In genomic region chr9:120539662-120540251, GRCm38 (mm10) we compare ENCODE assay signal across 8 mouse cellular contexts. TPM values are rescaled to one million over a fixed set of nuclear protein-coding genes. Genes with fewer than 3 reads are reported as not detected.
DNase-seq lines count a peak whose midpoint lies in the region; ATAC-seq lines count a peak whose summit lies in the region.

TSS of gene Entpd3 (plus strand) at chr9:120539818.

- H3K4me1 ChIP-seq in megakaryocyte, embryonic 14.5 days = peaks cover 14% of the 10 kb centered on the region

- peak within 1 kb of the TSS; percentile 87 for H3K4me3 ChIP-seq in megakaryocyte, embryonic 14.5 days (replicated peaks)

- no peak for DNase-seq in urinary bladder, adult 2 months (ENCODE audit: low spot score)
- DNase-seq in urinary bladder, postnatal 10 days (ENCODE audit: low spot score) = no peak
- DNase-seq in heart, postnatal 10 days = peak; percentile 2 to 7
- DNase-seq in layer of hippocampus, adult 9-11 months = peak; percentile 5
- DNase-seq in right cerebral cortex, postnatal 4 days = peak; percentile 29
- DNase-seq in urinary bladder, postnatal 4 days (ENCODE audit: low spot score in 2 of 2) = no peak

- peaks cover 69% of the 10 kb centered on the region for H3K27me3 ChIP-seq in megakaryocyte, embryonic 14.5 days (replicated peaks)

- peak; percentile 38; the same call in 1 of the 2 replicates for ATAC-seq in common myeloid progenitor, adult 5-6 weeks (replicated peaks; ENCODE audit: low read depth, poor library complexity, severe bottlenecking)

- H3K9me3 ChIP-seq in megakaryocyte, embryonic 14.5 days = no peaks in the 10 kb centered on the region

- intact Hi-C loops in heart, postnatal 10 days (cut with DNase I) = no loop called here

- no peaks in the 10 kb centered on the region for H3K36me3 ChIP-seq in megakaryocyte, embryonic 14.5 days (replicated peaks; ENCODE audit: low read length)

RNA-seq across cellular contexts. Expression of gene Entpd3, which starts in this region (rescaled TPM):
- polyA plus RNA-seq in urinary bladder, adult 2 months (2012; rRNA removed) = 52.9 and 67.7 TPM in 2 replicates
- total RNA-seq in common myeloid progenitor, adult 5-6 weeks (2017) = not detected in 2 replicates
- total RNA-seq in heart, postnatal 10 days (2021) = not detected
- polyA plus RNA-seq in megakaryocyte, embryonic 14.5 days (2012; ENCODE audit: insufficient read depth, low replicate concordance) = not detected in 2 replicates

Comparison
In these comparisons a context has a peak if more than half of its experiments do, and no peak if none do; other contexts are left out.
1. RNA of gene Entpd3 (polyA plus RNA-seq): 52.9 to 67.7 TPM in urinary bladder, adult 2 months; not detected in megakaryocyte, embryonic 14.5 days; every median in the first group is over 10 times any median in the second.
2. Peak in ATAC-seq in common myeloid progenitor, adult 5-6 weeks; RNA of the gene not detected or under 1 TPM.
3. Peak in DNase-seq in heart, postnatal 10 days; RNA of the gene not detected or under 1 TPM.
4. DNase-seq: peak in layer of hippocampus, adult 9-11 months (single experiment) and right cerebral cortex, postnatal 4 days (single experiment); none in urinary bladder, adult 2 months (single experiment), urinary bladder, postnatal 10 days (single experiment) and urinary bladder, postnatal 4 days (0 of 2).